Mouse (Mus musculus) thymus, adult 2 months (tissue): ENCODE measurements around the gene Grip1.

Experiments
- CTCF ChIP-seq: fragments of 200-500 bp; IDR thresholded peaks from 2 replicates; pipeline ENCODE4 v1.5.1; 2012; ENCODE audit warnings: mild to moderate bottlenecking, control low read depth, low read length, moderate library complexity, borderline replicate concordance; ENCODE audit not compliant: control insufficient read depth, poor library complexity, insufficient read depth; ENCODE audit errors: extremely low read depth
- POLR2A ChIP-seq: fragments of 200-500 bp; IDR thresholded peaks from 2 replicates; pipeline ENCODE4 v1.6.1; 2012; ENCODE audit warnings: mild to moderate bottlenecking, low read length, control low read depth, moderate library complexity; ENCODE audit not compliant: control insufficient read depth, poor library complexity, insufficient read depth; ENCODE audit errors: extremely low read depth

GRCm38 (mm10) chr10:119640534-119640933, 186.9 kb downstream of the Grip1 start:
- TF ChIP-seq CTCF (no peak), POLR2A (no peak)
